ENCODE assay signal across 26 mouse cellular contexts in genomic region chr9:70958381-70958780, GRCm38 (mm10). TPM values are rescaled to one million over a fixed set of nuclear protein-coding genes. Genes with fewer than 3 reads are reported as not detected.
A peak's percentile ranks its signal among the peaks of the same experiment; 100 is the strongest.
DNase-seq lines count a peak whose midpoint lies in the region; TF ChIP-seq lines count a peak whose summit lies in the region.
"Had no signal": no experiment of that assay in that cellular context is flagged by ENCODE, and none has a peak within 500 bp of the region (broad histone marks: within the 10 kb centered on the region; RNA-seq: fewer than 3 reads in every experiment).

No protein-coding gene starts in this region.

- no peak for TF ChIP-seq CTCF in layer of hippocampus, adult 2 months (conservative IDR thresholded peaks at IDR 0.05)

- intact Hi-C loops in left cerebral cortex, postnatal 4 days (cut with DNase I) = no loop called here
- intact Hi-C loops in left cerebral cortex, postnatal 25 days (cut with DNase I) = no loop called here

- no peak overlapping the region for H3K27ac ChIP-seq in layer of hippocampus, adult 2 months
- H3K27ac ChIP-seq: forebrain, embryonic 13.5 days; heart, embryonic 13.5 days; hindbrain, embryonic 14.5 days; left cerebral cortex, adult 2 months; limb, embryonic 10.5 days; limb, embryonic 15.5 days; liver, embryonic 13.5 days; macrophage; neural tube, embryonic 12.5 days had no signal

- peak; percentile 52 for DNase-seq in left cerebral cortex, postnatal 4 days
- DNase-seq in left cerebral cortex, postnatal 25 days (ENCODE audit: low spot score in 2 of 2) = no peak
- peak; percentile 81 to 82 for DNase-seq in cerebellum, adult 18-20 months
- peak; percentile 91 to 92 for DNase-seq in cerebellum, postnatal 10 days
- no peak for DNase-seq in layer of hippocampus, adult 2 months (ENCODE audit: low spot score in 2 of 2)
- no peak for DNase-seq in lung, postnatal 10 days
- DNase-seq in right cerebral cortex, postnatal 36 days (ENCODE audit: low spot score in 2 of 2) = no peak
- DNase-seq: adrenal gland, postnatal 14 days; gastrocnemius, postnatal 10 days; heart, postnatal 10 days; kidney, adult 9 months; kidney, postnatal 10 days; liver, embryonic 13.5 days; lung, adult 18-20 months; thymus, postnatal 4 days had no signal

- H3K4me3 ChIP-seq in layer of hippocampus, adult 2 months = no peak overlapping the region
- H3K4me3 ChIP-seq: forebrain, embryonic 13.5 days; heart, embryonic 13.5 days; left cerebral cortex, adult 2 months; limb, embryonic 10.5 days; limb, embryonic 15.5 days; liver, embryonic 13.5 days; myocyte; neural tube, embryonic 12.5 days had no signal

RNA-seq across cellular contexts. Expression of gene Lipc, which starts 6.4 kb away (rescaled TPM):
- not detected for total RNA-seq in left cerebral cortex, postnatal 4 days (2021)
- under 1 TPM in 1 of 2 experiments, not detected in 1; 0.37 TPM for total RNA-seq in left cerebral cortex, postnatal 25 days (2021)
- under 1 TPM; 0.20 to 0.39 TPM for total RNA-seq in layer of hippocampus, adult 2 months (2021)
- total RNA-seq: granulocyte monocyte progenitor cell, adult 5-6 weeks; midbrain, postnatal 0 days had no signal

Comparison
In these comparisons a context has a peak if more than half of its experiments do, and no peak if none do; other contexts are left out.
1. DNase-seq: peak in left cerebral cortex, postnatal 4 days (single experiment), cerebellum, adult 18-20 months (2 of 2) and cerebellum, postnatal 10 days (2 of 2); none in left cerebral cortex, postnatal 25 days (0 of 2), layer of hippocampus, adult 2 months (0 of 2), lung, postnatal 10 days (single experiment) and right cerebral cortex, postnatal 36 days (0 of 2).